Mouse (Mus musculus): ENCODE measurements around the gene Ghr.

The Ghr gene

DNA sequence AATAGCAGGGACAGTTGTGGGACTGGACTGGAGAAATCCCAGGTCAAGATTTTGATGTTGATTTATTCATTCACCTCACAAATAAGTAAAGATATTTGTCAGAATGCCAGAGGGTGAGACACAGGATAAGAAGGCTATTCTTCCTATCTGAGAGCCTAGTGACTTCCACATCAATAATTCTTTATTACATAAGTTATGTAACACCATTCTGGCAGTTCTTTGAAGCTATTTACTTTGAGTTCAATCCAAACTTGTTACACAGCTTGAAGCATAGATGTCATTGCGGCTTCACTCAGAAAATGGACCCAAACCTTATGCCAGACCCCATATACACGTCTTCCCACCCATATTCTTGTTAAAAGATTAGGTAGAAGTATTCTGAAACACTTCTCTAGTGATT lies 133.7 kb downstream of the Ghr start:
- no peak for DNase-seq (ENCODE audit: low spot score)

DNA sequence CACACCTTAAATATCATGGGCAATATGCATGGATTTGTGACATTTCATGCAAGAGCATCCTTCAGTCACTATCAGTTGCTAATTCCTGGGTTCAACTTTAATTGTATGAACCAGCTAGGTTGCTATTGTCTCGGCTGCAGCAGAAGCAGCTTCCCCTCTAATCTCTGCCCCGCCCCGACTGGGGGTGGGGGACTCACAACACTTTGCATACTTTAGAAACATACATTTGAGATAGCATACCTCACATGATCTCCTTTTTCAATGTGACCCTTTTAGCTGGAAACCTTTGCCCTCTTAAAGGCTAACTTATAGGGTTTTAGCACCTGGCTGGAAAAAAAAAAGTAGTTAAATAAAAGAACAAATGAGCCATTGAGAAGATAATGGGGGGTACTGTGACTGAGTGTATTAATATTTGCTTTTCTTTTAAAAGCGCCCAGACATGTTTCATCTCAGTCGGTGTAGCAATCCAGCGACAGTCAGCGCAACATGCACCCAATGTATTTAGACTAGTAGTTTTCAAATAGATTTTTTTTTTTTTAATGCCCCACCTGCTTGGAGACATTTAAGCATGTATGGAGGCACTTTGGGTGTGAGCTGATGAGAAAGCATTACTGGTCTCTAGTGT lies 137.9 kb downstream of the Ghr start:
- no peak for DNase-seq (ENCODE audit: low spot score)

DNA sequence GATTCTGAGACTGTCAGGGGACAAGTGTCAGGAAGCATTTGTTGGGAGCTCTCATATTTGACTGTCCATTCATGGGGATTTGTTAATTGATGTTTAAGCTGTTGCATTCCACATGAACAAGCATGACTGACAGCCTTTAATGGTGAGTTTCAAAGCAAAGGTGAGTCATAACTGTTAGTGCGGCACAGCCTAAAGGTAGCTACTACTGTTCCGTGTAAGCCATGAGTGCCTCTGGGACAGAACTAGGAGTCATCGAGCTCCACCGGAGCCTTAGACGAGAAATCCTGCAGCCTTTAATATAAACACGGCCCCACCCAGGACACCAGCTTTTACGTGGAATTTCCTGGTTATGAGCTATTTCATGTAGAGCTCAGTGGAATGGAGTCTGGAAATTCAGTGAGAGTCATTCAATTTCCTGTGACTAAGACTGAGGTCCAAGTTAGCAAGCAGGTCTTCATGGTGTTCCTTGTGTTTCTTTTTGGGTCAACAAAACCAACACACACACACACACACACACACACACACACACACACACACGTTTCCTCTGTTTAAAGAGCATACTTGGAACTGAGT lies 138.8 kb downstream of the Ghr start:
- no peak for DNase-seq (ENCODE audit: low spot score)

DNA sequence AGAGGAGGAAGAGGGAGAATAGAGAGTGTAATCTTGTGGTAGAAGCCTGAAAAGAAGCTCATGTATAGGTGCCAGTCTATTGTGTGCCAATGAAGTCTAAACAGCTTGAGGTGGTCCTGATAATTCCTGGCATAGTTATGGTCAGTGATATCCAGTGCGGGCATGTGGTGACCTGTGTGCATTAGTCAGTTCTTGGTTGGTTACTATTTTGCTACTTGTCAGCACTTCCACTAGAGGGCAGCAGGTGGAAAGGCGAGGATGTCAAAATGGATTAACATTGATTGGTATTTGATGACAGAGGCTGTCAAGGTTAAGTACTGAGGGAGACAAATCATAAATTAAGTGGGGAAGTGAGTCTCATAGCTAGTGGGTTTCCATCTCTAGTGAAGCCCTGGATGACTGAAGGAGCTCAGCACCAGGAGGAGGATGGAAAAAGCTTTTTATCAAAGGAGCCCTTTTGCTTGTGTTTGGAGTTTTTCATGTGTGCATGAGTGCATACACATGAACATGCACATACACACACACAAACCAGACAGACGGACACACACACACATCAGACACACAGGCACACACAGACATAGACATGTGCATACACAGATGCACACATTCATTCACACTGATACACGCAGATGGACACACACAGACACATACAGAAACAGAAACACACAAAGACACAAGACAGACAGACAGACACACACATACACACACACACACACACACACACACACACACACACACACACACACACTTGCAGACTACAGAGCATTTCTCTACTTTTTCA lies 141.6 kb downstream of the Ghr start:
- DNase-seq (ENCODE audit: low spot score): peak; percentile 37

DNA sequence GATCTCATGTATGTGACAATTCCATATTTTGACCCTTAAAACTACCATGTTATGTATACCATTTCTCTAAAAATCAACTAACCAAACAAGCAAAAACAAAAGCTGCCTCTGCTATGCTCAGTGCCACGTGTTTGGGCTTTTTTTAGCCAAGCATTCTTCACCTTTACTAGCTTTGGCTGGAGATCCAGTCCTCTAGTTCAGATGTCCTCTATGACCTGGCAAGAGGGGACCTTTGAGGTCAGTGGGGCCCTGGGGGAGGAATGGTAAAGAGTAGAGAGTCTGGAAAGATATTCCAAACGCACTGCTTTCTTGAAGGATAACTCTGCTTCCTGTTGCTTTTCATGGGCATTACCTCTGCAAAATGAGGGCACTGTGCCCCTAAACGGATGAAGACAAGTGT lies 145.9 kb downstream of the Ghr start:
- DNase-seq (ENCODE audit: low spot score): no peak

DNA sequence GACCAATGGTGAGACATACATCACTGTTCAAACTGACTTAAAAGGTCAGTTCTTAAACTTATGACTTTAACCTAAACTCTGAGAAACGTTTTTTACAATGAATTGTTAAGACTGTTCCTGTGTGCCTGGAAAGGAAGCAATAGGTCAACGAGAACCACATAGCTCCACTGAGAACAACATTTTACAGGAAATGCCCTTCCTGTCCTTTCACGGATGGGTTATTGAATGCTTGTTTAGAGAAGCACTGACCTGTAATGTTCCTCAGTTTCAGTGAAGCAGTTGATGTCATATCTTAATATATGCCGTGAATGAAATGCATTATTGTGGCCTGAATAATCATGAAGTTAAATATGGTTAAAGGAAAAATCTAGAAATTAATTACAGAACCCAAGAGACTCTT lies 147.7 kb downstream of the Ghr start:
- DNase-seq (ENCODE audit: low spot score): peak; percentile 20

DNA sequence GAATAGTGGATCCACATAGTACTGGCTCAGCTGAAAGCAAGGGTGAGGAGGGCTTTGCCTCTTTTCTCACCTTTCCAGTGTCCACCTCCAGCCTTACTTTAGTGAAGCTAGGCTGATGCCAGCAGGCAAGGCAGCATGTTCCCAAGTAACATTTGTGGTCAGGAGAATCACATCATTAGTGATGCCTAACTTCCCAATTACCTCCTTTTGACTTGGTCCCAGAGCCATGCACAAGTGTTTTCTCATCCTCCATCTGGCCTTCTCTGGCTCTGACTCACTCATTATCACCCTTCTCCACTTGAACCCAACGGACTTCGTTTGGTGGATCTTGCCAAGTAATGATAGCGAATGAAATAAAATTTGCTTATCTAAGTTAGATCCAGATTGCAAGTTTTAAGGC lies 148.8 kb downstream of the Ghr start:
- no peak for DNase-seq (ENCODE audit: low spot score)

DNA sequence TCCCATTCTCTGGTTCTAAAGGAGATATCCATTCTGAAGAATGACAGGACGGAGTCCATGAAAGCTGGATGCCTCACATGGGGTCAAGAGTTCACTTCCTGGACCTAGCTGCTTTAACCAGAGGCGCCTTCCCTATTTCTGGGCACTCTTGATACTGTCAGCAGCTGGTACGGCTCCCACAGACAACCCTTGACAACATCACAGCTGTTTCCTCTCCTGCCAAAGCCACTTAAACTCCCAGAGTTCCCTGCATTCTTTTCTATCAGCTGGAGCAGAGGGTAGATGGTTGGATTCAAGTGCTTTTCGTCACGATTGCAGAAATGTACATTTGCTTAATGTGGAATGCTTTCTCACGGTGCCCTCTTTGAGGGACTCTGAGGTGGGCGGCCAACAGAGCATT lies 150.0 kb downstream of the Ghr start:
- peak; percentile 20 for DNase-seq (ENCODE audit: low spot score)

DNA sequence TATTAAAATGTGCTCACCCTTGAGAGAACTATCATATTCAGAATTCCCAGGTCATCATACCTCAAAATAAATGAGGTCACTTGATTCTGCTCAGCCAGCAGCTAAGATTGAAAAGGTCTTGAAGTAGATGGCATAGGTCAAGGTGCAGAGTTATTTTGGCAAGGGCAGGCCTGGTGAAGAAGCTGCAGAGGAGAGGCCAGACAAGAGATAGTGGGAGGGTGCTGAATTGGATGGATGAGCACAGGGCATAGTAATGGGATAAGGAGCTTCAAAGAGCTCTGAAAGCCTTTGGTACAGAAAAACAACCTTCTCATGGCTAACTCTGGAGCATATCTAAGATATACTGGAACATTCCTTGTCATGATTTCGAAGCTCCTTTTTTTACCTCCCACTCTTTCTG lies 150.5 kb downstream of the Ghr start:
- DNase-seq (ENCODE audit: low spot score): no peak

DNA sequence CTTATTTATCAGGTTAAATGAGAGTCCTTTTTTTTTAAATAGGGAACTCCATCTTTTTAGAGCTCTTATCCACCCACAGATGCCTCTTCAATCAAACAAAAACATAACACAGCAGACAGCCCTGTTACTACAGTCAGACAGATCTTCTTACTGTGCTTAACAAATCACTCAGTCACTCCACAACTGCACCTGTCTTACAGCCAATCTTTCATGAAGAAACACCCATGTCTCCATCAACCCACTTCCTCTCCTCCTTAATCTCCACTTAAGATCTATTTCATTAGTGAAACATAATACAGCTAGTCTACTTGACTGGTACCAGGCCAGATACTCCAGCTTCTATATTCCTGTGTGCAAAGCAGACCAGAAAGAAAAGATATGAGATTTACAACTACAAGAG lies 153.9 kb downstream of the Ghr start:
- DNase-seq (ENCODE audit: low spot score): no peak

DNA sequence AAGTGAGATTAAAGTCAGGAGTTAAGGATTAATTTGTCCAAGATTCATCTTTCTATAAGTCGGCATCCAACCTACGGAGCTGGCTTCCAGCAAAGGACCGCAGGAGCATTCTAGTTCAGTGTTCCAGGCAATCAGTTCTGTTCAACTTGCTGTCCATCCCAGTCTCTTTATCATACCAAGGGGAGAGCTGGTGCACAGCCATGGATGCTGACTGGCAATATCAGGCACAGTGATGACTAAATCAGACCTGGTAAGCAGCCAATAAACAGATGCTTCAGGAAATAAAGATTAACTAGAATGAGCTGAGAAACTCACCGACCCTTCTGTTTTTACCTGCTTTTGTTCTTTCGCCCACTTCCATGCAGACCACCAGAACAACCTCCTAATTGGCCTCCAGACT lies 154.3 kb downstream of the Ghr start:
- DNase-seq (ENCODE audit: low spot score): no peak

DNA sequence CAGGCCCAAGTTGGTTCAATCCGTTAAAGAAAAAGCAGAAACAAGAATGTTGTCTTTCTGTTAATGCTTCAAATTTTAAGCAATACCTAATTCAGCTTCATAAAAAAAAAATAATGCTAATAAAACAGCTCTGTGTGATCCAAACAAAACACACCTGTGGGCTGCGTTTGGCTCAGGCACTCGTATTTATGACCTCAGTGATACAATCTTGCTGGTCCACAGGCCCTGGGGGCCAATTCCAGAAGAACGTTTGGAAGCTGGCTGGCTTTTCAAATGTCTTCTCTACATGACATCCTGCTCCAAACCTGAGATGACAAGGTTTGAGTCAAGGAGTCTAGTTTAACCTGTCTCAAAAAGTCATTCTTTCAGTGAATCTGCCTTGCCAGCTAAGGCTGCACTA lies 156.9 kb downstream of the Ghr start:
- DNase-seq (ENCODE audit: low spot score): no peak

DNA sequence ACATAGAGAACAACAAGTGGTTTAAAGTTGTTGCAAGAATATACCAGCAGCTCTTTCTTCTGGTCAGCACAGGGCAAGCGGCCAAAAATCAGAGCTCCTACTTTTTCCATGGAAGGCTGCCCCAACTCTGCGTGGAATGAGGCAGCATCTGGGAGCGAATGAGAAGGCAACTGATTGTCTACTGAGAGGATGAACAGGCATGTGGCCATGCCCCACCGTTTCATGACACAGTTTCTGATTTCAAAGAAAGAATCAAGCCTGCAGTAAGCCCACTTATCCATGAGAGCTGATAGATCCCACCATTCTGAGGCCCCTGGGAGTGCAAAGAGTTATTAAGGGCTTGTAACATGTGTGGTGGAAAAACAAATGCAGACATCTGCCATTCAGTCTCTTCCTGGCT lies 160.1 kb downstream of the Ghr start:
- DNase-seq (ENCODE audit: low spot score): no peak

DNA sequence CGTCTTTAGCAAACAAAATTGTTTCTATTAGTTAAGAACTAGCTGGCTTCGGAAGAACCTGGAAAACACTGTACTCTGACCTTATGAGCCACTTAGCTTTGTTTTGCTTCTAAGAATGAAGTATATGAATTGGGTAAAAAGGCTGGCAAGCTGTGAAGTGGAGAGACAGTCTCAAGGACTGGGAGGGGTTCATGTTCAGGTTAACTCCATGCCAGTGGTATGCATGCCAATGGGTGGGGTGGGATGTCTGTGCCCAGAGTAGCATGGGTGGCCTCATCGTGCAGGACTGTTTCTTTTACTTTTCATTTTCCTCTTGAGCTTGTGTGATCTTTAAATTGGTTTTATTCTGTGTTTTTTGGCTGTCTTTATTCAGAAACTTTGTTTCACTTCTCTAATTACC lies 165.6 kb downstream of the Ghr start:
- no peak for DNase-seq (ENCODE audit: low spot score)

DNA sequence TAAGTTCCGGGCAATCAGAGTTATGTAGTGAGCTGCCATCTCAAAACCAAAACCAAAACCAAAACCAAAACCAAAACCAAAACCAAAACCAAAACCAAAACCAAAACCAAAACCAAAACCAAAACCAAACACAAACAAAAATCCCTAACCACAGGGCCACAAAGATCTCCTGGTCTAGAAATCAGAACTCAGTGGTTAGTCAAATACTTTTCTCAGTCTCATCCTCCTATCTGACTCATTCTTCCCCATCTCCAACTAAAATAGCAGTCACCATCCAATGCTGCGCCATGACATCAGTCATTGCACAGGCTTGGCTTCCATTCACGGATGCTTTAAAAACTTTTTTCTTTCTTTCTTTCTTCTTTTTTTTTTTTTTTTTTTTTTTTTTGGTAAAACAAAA lies 170.2 kb downstream of the Ghr start:
- no peak for DNase-seq (ENCODE audit: low spot score)

DNA sequence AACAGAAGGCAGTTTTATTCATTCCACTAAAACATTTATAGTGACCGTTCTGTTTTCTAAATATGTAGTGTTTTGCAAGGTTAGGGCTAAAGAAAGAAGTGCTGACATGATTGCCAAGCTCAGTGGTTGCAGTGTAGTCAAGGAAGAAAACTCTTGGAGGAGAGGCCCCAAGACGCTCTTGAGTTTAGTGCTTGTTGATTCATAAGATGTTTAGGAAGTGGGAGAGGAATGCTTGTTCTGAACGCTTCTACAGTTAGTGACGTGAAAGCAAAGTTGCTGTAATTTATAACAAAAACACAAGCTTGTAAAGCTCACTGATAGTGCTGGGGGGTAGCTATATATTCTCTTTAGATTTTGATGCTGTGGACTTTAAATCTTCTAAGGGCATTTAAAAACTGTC lies 174.8 kb downstream of the Ghr start:
- no peak for DNase-seq (ENCODE audit: low spot score)

DNA sequence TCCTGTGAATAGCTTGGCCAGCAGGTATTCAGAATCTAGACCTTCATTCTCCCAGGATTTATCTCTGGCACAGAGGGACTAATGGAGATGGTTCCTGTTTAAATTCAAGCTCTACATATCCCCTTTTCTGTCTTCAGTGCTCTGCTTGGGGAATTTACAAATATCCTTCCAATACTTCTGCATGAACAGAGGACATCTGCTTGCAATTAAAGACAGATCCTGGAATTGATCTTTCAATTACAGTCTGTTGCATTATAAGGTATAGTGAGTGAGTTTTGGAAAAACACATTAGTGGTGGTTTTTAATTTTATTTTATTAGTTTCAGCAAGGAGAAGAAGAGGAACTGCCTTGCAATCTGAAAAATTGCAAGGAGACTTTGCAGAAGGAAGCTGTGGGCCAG lies 184.1 kb downstream of the Ghr start:
- DNase-seq (ENCODE audit: low spot score): no peak

DNA sequence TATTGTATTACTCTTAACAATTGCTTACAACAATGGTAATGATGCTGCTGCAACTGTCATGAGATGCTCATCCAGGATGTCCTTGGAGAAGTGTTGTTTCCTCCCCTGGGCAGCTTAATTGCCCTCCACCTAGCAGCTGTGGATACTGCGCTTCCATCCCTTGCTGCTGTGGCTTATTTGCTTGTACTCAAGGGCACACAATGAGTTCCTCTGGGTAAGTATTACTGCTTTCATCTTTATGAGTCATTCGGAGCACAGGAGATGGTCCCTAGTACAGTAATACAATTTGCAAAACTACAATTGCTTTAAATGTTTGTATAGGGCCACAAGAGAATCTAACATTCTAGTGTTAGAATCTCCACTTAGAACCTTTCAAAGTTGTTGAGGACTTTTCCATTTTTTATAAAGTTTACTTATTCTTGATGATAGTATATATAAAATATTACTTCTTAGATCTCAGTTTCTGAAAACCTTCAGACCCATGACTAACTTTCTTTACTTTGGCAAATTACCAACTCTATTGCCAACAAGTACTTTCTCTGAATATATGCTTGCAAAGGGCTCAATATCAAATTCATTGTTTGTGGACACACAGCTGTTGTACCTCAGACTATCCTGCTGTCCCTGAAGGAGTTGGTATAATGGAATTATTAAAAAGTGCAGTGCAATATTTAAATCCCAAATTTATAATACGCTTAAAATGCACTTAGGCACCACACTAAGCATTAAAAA lies 185.8 kb downstream of the Ghr start:
- DNase-seq (ENCODE audit: low spot score): no peak

DNA sequence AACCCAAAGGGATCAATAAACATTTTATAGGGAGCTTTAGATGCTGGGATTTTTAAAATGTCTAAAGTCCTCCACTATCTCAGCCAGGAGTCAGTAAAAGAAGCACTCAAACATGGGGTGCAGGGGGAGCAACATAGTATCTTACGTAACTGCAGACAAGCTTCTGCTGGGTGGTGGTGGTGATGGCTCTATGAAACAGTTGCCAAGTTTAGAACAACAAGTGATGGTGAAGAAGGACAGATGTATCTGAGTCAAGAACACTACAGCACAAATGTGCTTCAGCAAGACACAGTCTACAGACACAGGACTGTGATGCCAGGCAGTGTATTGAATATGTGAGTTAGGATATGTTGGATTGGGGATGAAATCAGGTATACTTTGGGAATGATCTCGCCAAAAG lies 187.1 kb downstream of the Ghr start:
- DNase-seq (ENCODE audit: low spot score): no peak

DNA sequence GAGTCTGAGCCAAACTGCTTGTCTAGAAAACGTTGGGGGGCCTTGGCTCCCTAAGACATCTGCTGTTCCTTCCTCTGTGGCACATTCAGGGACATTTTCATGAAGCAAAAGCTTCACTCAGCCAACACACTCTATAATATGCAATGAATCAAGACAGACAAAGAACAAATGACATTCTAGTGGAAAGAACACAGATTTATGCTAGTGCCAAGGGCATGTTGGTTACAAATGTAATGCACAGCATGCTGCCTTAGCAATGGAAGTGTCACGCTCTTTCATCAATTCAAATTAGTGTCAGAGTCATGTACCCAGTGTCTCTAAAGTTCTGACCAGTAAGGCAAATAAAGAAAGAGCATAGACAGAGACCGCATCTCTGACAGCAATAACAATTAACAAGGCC lies 187.6 kb downstream of the Ghr start:
- DNase-seq (ENCODE audit: low spot score): no peak

DNA sequence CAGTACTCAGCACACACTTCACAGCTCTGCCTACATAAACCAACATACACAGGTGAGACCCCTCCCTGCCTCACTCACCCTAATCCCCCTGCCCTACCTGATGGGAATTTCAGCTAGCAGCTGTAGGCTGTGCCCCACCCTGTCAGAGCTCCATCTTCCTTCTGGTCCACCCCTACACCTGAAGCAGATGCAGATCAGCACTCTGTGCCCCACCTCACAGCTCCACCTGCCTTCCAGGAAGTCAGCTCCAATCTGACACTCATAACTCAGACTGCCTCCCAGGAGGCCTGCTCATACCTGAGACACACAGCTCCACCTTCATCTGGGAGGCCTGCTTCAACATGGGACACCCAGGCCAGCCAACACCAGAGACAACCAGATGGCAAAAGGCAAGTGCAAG lies 192.6 kb downstream of the Ghr start:
- no peak for DNase-seq (ENCODE audit: low spot score)

DNA sequence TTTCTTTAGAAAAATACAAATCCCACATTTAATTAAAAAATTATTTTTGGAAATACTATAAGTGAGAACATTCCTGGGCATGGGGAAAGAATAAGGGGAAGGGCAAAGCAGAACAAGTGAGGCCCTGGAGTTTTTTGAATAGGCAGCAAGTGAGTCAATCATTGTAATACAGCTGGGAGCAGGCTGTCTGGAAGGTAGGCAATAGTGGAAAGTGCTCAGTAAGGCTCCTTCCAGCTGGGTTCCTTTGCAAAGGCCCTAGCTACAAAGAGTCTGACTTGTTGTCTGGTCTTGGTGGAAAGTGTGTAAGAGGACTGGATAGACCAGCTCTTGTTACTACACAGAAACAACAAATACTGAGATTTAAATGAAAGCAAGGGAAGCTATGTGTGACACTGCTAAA lies 194.3 kb downstream of the Ghr start:
- DNase-seq (ENCODE audit: low spot score): no peak

DNA sequence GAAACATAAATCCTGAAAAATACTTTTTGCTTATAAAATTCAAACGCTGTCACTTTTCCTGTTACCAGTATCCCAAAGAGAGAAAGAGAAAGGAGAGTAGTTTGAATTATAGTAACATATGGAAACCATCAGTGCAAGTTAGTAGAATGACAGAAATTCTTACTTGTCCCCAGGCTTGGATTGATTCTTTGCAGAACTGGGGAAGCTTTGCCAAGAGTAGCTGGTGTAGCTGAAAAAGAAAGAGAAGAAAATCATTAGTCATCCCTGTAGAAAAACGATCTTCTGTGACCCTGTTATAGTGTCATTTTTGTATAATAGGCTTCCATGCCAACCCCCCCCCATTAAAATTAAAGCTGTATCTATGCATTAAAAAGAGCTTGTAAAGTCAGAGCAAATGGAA lies 194.8 kb downstream of the Ghr start:
- DNase-seq (ENCODE audit: low spot score): no peak
